16 mouse cellular contexts compared by ENCODE assay signal in the genomic region with DNA sequence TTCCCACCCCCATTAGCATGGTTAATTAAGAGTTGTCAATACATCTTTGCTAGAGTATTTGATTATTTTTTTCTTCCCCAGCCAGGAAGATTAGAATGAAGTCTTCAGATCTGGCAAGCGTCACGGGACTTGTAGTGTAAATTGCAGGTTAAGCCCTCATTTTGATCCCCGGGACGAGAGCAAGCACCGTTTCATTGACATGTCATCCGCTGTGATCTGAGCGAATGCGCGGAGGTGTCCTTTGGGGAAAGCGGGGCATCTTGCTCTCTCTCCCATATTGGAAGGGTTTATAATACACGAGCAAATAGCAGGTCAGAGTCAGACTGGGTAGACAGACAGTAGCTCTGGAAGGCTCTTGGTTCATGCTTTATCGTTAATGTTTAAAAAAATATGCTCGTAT.
"Had no signal": no experiment of that assay in that cellular context is flagged by ENCODE, and none has a peak within 500 bp of the region (broad histone marks: within the 10 kb centered on the region; RNA-seq: fewer than 3 reads in every experiment).

No protein-coding gene starts in this region.

- H3K27ac ChIP-seq: neural tube, embryonic 13.5 days; neural tube, embryonic 15.5 days; stomach, embryonic 15.5 days; stomach, postnatal 0 days had no signal

- H3K9me3 ChIP-seq: neural tube, embryonic 13.5 days; neural tube, embryonic 15.5 days; stomach, embryonic 15.5 days had no signal

- H3K27me3 ChIP-seq: neural tube, embryonic 13.5 days; stomach, embryonic 15.5 days had no signal

- H3K4me2 ChIP-seq: neural tube, embryonic 13.5 days; neural tube, embryonic 15.5 days; stomach, embryonic 15.5 days had no signal

- H3K36me3 ChIP-seq: neural tube, embryonic 13.5 days; neural tube, embryonic 15.5 days; stomach, embryonic 15.5 days had no signal

- DNase-seq: retina, postnatal 1 day; right cerebral cortex, adult 18-20 months; right cerebral cortex, postnatal 14 days; right cerebral cortex, postnatal 25 days; right cerebral cortex, postnatal 4 days; spleen, adult 18-20 months; thymus, adult 18-20 months; thymus, adult 2 months; thymus, postnatal 14 days; thymus, postnatal 25 days; thymus, postnatal 36 days; thymus, postnatal 4 days had no signal

- H3K4me3 ChIP-seq: neural tube, embryonic 13.5 days; neural tube, embryonic 15.5 days; stomach, embryonic 15.5 days had no signal

- H3K9ac ChIP-seq: neural tube, embryonic 13.5 days; neural tube, embryonic 15.5 days; stomach, embryonic 15.5 days had no signal
